Mouse (Mus musculus) cerebellum, adult (tissue): ENCODE measurements at regions not wholly inside any gene's neighbourhood (a gene's known extent, or its start where the extent isn't known, plus 50 kb on each side); places are given as distances from the start of the nearest gene placed in this dataset.

Experiments used
- ATAC-seq: cut with Nextera tagmentation; 2 replicates; pipeline ENCODE4 v1.9.2; 2017; ENCODE audit warnings: mild to moderate bottlenecking, moderate library complexity, mixed read lengths; ENCODE audit not compliant: insufficient number of reproducible peaks, low FRiP score, low TSS enrichment

- ATAC-seq: no peak
Observed at GRCm38 (mm10) chr1:51542801-51543200, 64.6 kb upstream of the Nabp1 start.

GRCm38 (mm10) chr1:51539634-51540033 lies 61.4 kb upstream of the Nabp1 start:
- ATAC-seq: no peak

- ATAC-seq: no peak
Observed at GRCm38 (mm10) chr1:51538836-51539235, 60.6 kb upstream of the Nabp1 start.

GRCm38 (mm10) chr1:51537765-51538360 lies 59.6 kb upstream of the Nabp1 start:
- ATAC-seq: no peak

- ATAC-seq: no peak
Observed at GRCm38 (mm10) chr1:51536076-51536475, 57.9 kb upstream of the Nabp1 start.

- no peak for ATAC-seq
Observed at GRCm38 (mm10) chr1:51535414-51535813, 57.2 kb upstream of the Nabp1 start.

- no peak for ATAC-seq
Observed at GRCm38 (mm10) chr1:51531360-51531759, 53.1 kb upstream of the Nabp1 start.

GRCm38 (mm10) chr1:51530191-51530926 lies 52.1 kb upstream of the Nabp1 start:
- peak; percentile 80 for ATAC-seq

GRCm38 (mm10) chr1:51529653-51530052 lies 51.4 kb upstream of the Nabp1 start:
- ATAC-seq: no peak

GRCm38 (mm10) chr1:51528671-51529070 lies 50.4 kb upstream of the Nabp1 start:
- ATAC-seq: peak; percentile 52; the same call in 1 of the 2 replicates
